Mouse (Mus musculus) Muller cell, postnatal 12 days (primary cell): Measurements from ENCODE around the gene Gpr62.

Experiments used
- DNase-seq: peaks from one replicate; pipeline ENCODE4 v3.0.0-alpha.2; 2015; ENCODE audit errors: inconsistent ontology term

Gpr62 gene

DNA sequence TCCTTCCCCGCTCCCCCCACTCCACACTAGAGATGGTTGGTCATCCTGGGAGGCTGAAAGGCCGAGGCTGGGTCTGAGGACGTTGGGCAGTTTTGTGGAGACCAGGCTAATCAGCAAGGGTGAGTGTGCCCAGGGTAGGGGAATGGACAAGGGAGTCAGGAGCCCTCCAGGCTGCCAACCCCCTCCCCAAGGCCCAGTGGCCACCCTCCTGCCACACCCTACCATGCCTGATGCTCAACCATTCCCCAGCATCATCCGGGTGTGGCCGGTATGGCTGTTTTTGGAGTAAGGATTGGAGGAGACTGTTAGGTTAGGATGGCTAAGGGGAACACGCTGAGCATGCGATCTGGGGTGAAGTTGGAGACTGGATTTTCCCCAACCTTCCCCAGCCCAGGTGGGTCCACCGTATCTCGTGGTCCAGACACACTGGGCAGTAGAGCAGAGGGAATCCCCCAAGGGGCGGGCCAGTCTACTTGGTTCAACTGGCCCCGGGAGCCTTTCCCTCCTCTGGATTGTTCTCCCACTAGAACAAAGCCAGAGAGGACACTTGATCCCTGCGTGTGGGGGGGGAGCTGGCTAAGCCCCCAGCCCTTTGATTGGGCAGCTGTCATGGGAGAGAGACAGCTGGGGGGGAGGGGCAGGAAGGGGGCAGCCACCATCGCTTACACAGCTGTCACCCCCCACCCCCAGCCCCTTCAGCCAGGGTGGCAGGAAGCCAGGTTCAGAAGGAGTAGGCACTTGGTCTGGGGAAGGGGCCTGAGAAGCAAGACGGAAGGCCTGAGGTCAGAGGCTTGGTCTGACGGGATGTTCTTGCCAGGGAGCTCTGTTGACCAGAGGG is 9.2 kb downstream of the Gpr62 start:
- DNase-seq, result peak; percentile 47

DNA sequence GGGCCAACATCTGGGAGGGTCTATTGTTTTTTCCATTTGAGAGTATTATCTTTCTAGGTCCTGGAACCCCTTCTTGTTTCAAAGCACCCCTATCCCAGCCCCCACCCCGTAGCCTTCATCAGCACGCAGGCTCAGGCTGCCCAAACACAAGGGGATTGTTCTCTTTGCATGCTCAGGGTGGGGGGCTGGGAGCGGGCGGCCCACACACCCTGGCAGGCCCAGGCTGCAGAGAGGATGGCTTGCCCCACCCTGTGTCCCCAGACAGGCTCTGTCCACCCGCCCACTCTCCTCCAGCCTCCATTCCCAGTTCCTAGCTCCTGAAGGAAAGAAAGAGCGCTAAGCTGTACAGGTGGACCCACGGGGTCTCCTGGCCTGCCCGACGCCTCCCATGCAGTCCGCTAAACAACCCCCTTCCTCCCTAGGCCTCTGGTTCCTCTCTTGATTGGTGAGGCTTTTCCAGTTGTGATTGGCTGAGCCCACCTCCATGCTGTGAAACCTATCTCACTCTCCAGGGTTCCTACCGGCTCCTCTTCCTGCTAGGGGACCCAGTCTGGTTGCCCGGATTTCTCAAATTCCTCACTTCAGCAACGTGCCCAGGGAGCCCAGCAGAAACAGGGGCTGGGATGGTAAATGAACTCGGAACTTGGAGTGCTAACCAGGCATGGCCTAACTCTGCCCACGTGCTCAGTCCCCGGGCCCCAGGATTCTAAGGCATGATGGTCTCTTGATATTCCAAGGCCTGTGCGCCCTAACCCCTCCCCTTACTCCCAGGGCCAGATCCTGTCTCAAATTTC is 10.7 kb downstream of the Gpr62 start:
- DNase-seq, result peak; percentile 74

GRCm38 (mm10) chr9:106454071-106454761 is 11.5 kb downstream of the Gpr62 start:
- no peak for DNase-seq

DNA sequence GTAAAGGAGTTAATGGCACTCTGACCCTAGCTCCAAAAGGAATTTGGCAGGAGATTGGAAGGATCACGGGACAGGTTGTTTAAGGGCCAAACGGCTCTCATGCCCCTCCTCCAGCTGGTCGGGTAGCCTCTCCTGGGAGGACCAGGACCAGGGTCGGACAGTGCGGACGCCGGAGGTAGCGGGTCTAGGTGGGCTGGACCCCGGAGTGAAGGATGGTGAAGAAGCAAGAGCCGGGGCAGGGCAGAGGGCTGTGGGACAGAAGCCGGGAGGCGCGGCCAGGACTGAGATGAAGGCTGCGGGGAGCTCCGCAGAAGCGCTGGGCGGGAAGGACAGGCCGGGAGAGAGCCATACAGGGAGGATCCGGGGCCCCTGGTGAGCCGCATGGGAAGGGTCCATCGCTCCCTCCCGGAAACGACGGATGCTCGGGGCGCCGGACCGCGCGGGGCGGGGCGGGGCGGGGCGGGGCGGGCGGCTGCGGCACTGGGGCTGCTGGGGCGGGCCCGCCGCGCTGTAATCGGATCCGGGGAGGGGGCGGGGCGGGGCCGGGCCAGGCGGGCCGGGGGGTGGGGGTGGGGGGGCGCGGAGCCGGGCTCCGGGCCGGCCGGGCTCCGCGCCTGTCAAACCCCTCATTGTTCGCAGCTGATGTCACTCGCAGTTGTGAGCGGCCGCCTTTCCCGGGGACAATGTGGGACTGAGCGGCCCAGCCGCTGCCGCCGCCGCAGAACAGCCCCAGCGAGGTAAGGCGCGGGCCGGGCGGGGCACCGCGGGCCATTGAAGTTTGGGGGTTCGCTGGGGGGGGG is 12.3 kb downstream of the Gpr62 start, which contains the start of gene Pcbp4:
Gene Pcbp4, plus strand, starts transcription at position 21 of the 800 bp plus-strand sequence.
- peak; percentile 82 for DNase-seq

GRCm38 (mm10) chr9:106452821-106453220 is 12.9 kb downstream of the Gpr62 start:
- DNase-seq, result no peak

GRCm38 (mm10) chr9:106452351-106452750 is 13.4 kb downstream of the Gpr62 start:
- DNase-seq, result no peak

- no peak for DNase-seq
Observed at GRCm38 (mm10) chr9:106451899-106452298, 13.8 kb downstream of the Gpr62 start.

- DNase-seq, result no peak
Observed at GRCm38 (mm10) chr9:106451298-106451697, 14.4 kb downstream of the Gpr62 start.

DNA sequence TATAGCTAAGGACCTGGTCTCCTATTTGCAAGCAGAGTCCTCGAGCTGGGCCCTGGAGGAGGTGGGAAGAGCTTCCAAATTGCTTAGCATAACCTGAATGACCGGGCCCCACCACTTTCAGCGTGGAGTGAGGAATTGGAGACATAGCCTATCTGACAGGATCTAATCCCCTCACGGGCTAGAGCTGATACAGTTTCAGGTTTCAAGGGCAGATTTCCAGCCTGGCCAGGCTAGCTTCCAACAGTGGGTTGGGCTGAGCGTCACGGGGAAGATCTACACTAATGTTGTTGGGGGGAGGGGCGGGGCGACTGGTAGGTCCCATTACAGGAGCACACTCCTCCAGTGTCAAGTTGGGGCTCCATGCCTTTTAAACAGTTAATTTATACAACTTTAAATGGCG is 15.1 kb downstream of the Gpr62 start:
- peak; percentile 70 for DNase-seq

DNA sequence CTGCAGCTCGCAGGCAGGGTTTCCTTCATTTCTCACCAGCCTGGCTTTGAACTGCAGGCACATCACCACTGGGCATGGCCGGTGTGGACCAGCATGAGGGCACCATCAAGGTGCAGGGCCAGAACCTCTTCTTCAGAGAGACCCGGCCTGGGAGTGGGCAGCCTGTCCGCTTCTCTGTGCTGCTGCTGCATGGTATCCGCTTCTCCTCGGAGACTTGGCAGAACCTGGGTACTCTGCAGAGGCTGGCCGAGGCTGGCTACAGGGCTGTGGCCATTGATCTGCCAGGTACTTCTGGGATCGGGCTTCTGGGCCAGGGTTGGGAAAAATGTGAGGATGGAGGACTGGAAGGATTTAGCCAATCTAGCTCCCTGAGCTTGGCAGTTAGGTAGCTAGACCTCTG is 15.8 kb downstream of the Gpr62 start:
- DNase-seq, result no peak

GRCm38 (mm10) chr9:106448498-106449031 is 17.2 kb downstream of the Gpr62 start:
- DNase-seq, result peak; percentile 90

GRCm38 (mm10) chr9:106447951-106448350 is 17.8 kb downstream of the Gpr62 start:
- no peak for DNase-seq

DNA sequence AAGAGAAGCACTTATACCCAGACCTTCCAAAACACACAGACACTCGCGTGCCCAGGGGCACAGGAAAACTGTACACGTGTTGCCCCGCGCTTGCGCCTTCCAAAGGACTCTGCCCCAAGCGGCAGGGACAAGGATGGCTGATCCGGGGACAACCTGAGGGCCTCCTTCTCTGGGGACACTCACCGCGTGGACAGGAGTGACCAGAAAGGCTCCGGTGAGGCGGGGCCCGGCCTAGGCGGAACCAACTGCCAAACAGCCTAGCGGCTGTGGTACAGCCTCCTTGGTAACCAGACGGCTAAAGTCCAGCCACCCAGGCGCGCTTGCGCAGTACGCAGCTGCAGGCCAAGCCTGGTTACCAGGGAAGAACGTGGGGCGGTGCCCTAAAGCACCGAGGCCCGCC is 18.4 kb downstream of the Gpr62 start, which contains the start of the genes Abhd14b and Abhd14a:
Gene Abhd14b, plus strand, starts transcription at position 112 of the 400 bp plus-strand sequence.
Gene Abhd14a, minus strand, starts transcription at position 331 of the 400 bp plus-strand sequence.
- DNase-seq, result peak; percentile 96

DNA sequence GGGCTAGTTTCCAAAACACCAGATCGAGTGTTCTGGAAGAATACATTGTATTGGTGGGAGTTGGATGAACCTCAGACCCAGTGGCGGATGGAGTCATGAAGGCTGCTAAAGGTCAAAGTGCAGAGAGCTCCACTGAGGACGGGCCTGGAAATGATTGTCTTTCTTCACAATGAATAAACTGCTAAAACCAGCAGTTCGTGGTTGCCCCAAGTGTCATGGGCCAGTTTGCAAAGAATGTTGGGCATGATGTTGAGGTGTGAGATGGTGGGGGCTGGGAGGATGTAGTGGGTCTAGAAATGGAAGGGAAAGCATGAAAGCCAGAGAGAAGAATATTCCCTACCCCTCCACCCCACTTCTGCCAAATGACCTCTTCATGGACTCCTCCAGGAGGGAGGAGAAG is 20.9 kb downstream of the Gpr62 start:
- no peak for DNase-seq

GRCm38 (mm10) chr9:106442680-106443079 is 23.1 kb downstream of the Gpr62 start:
- no peak for DNase-seq

GRCm38 (mm10) chr9:106436566-106436965 is 29.2 kb downstream of the Gpr62 start:
- DNase-seq, result no peak

DNA sequence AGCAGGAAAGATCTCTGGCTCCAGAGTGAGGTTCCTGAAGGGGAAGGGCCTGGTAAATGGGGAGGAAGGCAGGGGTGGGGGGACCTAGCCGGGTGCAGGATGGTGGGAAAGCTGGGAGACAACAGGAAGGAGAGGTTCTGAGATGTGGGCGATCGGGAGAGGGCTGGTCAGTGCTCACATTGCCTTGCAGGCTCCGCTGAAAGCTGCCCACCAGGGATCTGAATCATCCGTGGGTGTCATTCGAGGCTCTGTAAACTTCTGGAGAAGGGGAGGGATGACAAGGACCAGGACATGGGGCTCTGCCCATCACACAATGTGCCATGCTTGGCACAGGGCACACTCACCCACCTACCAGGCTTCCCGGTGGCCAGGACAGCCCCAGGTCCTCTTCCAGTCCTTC is 32.3 kb downstream of the Gpr62 start:
- no peak for DNase-seq

GRCm38 (mm10) chr9:106430015-106430264 is 35.8 kb downstream of the Gpr62 start:
- no peak for DNase-seq

DNA sequence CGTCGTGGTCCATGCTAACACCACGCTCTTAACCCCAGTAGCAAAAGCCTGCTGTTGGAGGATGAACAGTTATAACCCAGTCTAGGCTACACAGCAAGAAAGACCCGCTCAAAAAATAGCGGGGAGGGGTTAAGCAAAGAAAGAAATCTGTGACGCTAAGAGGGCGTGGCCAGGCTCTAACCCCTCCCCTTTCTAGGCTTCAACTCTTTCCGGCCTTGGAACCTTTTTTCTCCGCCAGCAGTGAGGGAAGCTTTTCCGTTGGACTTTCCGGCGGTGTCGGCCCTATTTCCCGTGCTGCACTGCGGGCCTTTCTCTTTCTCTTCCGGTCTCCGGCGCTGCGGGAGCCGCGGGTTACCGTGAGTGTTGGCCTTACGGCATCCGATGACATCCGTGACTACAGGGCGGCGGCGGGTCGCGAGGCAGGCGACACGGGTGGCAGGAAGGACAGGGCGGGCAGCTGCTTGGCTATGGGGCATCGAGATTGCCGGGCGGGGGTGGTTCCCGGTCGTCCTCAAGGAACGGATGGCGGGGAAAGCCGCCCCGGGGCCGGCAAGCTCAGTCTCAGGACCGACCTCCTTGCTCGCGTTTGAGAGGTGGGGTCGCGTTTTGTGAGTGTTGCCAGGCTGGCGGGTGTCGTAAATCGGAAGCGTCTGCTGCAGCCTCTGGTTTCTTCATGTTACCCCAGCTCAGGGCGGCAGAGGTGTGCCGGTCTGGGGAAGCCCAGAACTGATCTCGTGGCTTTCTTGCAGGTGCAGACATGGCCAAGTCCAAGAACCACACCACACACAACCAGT is 36.3 kb downstream of the Gpr62 start, which contains the start of gene Rpl29:
Gene Rpl29, plus strand, starts transcription at position 234 of the 794 bp plus-strand sequence.
- peak; percentile 98 for DNase-seq

DNA sequence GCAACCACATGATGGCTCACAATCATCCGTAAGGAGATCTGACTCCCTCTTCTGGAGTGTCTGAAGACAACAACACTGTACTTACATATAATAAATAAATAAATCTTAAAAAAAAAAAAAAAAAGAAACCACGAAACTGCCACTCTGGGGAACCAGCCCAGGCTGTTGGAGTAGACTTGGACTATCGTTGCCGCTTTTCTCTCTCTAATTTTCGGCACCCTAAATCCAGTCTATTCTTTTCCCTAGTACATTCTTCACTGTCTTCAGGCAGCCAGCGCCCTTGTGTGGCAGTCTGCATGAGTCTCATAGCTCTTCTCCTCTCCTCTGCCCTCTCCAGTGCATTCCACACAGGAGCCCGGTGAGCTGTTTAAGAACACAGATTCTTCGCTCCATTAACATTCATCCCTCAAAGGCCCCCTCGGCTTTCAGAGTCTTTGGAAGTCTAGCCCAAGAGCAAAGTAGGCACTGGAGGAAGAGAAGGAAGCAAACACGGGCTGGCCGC is 37.0 kb downstream of the Gpr62 start:
- DNase-seq, result no peak
